Mouse (Mus musculus): ENCODE measurements around the gene Nol6. TPM values are rescaled to one million over a fixed set of nuclear protein-coding genes. Genes with fewer than 3 reads are reported as not detected.
"Not testable (repeated sequence)": the region's sequence is repeated elsewhere in the genome, so short reads cannot be mapped to it uniquely, and the experiment has no call there.

Nol6 gene
- total RNA-seq, 4 experiments from 2014 or later = 16.4 to 20.9 (median 17.8) TPM

DNA sequence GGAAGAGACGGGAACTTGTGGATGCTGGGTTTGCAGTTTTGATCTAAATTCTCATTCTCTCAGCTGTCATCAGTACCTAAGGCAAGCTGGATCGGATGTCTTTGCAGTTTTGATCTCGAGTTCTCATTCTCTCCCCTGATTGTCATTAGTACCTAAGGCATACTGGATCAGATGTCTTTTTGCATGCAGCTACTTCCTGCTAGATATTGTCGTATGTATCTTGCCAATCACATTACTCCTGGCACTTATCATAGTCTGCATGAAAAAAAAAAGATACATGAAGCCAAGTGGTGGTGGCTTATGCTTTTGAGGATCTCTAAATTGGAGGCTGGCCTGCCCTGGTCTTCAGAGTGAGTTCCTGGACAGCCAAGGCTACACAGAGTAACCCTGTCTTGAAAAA lies 39.4 kb downstream of the Nol6 start:
- DNase-seq (ENCODE audit: low spot score in 2 of 2) = no peak

DNA sequence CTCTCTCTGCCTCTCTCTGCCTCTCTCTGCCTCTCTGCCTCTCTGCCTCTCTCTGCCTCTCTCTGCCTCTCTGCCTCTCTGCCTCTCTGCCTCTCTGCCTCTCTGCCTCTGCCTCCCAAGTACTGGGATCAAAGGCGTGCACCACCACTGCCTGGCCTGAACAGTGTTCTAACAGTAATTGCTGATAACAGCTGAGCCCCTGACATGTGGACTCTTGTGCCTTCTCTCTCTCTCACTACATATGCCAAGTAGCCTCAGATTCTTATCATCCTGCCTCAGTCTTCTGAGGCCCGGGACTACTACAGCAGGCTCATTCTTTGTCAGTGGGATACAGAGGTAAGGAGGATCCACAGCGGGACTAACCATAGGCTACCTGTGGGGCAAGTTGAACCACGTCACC lies 41.5 kb downstream of the Nol6 start:
- DNase-seq (ENCODE audit: low spot score in 2 of 2) = not testable (repeated sequence)

DNA sequence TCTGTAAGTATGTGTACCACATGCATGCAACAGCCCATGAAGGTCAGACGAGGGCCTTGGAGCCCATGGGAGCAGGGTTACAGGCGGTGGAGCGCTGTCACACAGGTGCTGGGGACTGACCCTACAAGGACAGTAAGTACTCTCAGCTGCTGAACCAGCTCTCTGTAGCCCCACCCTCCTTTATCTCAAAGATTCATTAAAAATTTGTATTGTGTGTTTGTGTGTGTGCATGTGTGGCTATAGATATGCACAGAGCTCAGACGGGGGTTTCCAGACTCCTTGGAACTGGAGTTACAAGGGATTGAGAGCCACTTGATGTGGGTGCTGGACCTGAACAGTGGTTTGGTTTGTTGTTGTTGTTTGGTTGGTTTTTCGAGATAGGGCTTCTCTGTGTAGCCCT lies 42.5 kb downstream of the Nol6 start:
- no peak for DNase-seq (ENCODE audit: low spot score in 2 of 2)

DNA sequence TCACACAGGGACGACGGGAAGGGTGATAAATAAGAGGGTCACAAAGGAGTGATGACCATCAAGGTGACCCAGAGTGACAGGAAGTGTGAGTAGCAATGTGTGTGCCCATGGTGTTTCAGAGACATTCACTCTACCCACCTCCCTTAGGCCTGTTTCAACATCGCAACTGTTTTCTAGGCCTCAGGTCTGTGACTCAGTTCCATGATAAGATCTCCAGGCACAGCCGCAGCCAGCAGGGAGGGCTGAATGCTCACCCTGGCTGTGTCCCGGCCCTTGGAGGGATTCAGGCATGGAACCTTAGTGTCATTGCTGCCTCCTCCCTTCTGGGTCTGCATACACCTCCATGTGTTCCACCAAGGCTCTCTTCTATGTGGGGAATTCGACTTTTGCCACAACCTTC lies 45.5 kb downstream of the Nol6 start:
- no peak for DNase-seq (ENCODE audit: low spot score in 2 of 2)

DNA sequence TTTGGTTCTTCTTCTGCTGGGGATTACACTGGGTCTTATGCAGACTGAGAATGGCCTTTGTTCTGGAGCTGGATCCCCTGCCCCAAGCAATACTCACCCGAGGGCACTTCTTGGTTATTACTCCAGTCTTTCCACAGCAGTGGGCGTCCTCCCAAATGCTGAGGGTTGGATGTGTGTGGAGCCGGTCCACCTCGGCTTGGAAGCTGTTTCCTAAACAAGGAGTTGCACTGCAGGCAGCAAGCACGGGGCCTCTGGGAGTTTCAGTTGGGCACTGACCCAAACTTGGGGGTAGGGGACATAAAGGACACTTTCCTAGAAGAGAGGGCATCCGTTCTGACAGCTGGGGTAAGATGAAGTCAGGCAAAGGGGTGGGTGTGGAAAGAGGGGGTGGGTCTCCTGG lies 49.8 kb downstream of the Nol6 start:
- no peak for DNase-seq (ENCODE audit: low spot score in 2 of 2)

DNA sequence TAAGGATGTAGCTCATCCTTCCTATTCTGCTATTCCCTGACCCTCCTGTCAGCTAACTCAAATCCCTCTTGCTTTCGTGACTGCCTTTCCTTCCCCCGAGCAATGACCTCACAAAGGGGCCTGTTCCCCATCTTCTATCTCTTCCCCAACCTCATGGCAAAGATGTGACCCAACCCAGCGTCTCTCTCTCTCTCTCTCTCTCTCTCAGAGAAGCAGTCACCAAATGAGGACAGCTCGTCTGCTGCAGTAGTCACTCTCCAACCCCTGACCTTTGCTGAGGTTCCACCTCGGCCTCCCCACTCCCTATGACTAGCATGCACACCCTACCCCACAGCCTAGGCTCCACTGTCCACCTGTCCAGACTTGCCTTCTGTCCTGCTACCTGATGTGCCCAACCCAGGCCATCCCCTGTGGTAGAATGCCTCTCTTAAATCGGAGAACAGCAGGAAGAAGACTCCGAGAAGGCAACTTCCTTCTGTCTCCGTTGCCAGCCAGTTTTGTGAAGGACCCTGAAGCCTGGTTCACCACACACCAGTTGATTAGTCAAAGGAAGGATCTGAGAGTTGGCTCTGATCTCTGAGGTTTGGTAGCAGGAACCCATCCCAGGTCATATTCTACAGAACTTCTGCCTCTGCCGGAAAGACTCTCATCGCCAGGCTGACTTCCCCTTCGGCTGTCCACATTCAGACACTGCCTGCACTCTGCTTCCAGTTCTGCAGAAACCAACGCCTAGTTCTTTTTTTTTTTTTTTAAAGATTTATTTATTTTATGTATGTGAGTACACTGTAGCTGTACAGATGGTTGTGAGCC lies 51.0 kb downstream of the Nol6 start:
- DNase-seq (ENCODE audit: low spot score in 2 of 2) = no peak

DNA sequence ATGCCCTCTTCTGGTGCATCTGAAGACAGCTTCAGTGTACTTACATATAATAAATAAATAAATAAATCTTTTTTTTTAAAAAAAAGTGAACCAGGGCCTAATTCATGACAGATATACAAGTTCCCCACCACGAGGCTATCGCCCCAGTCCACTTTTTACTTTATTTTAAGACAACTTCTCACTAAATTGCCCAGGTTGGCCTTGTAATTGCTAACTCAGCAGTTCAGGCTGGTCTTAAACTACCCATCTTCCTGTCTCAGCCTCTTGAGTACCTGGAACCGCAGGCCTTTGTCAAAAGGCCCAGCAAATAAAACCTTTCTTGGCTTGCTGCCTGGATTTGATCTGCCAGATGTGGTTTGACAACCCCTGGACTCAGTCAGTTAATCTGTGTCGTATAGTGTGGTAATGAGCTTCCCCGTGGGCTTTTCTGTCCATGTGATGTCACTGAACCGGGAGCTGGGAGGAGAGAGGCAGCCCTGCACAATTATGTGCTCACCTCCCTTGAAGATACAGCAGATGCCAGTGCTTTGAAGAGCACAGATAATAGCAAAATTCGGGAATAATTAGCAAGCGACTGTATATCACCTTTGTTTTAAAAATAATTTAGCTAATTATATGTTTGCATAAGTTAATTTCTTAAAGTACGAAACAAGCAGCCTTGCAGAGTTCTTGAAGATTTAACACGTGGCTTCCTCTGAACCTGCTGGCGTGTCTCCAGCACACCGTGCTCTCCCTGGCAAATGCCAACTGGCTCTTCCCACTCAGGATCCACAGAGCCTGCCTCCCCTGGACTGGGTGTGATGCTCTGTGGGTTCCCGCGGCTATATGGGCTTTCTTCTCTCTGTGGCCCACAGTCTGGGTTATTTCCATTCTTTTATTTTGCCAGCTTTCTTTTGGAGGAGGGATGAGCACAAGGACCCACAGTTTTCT lies 52.5 kb downstream of the Nol6 start:
- DNase-seq (ENCODE audit: low spot score in 2 of 2) = no peak

DNA sequence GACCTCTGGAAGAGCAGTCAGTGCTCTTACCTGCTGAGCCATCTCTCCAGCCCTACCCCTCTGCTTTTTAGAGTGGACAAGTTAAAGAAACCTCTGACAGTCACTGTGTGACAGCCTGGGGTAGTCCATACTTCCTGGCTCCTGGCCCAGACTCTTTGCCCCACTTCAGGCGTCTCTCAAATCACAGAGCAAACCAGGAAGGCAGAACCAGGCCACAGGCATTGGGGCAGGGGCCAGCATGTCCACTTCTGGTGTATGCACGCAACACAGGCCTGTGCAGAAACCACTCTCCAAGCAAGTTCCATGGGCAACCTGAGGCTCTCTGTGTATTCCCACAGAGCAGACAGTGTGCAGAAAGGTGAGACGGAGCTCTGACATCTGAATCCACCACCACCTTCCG lies 59.1 kb downstream of the Nol6 start:
- DNase-seq (ENCODE audit: low spot score in 2 of 2) = no peak

Other genes starting within 250 kb of the Nol6 start
- not detected for gene Spink4, start 204.4 kb downstream of the Nol6 start, total RNA-seq (2022)
- 100 to 1,000 TPM; 229 to 241 (median 229) TPM for gene Bag1, start 176.2 kb downstream of the Nol6 start, total RNA-seq (2022)
- gene Chmp5, start 176.0 kb downstream of the Nol6 start, total RNA-seq (2022) = 10 to 100 TPM; 20.6 to 21.7 (median 21.3) TPM
- 10 to 100 TPM; 19.9 to 22.8 (median 22.3) TPM for gene Nfx1, start 153.5 kb downstream of the Nol6 start, total RNA-seq (2022)
- gene Aqp7, start 76.3 kb downstream of the Nol6 start, total RNA-seq (2022) = 1 to 10 TPM; 5.4 to 9.4 (median 7.2) TPM
- not detected for gene Aqp3, start 26.3 kb downstream of the Nol6 start, total RNA-seq (2022)
- gene Ube2r2, start 11.3 kb upstream of the Nol6 start, total RNA-seq (2022) = 100 to 1,000 TPM; 178 to 274 (median 231) TPM
- gene Ubap2, start 150.7 kb upstream of the Nol6 start, total RNA-seq (2022) = 10 to 100 TPM; 72.8 to 87.2 (median 82.4) TPM
- 10 to 100 TPM; 27.4 to 30.4 (median 28.7) TPM for gene Dcaf12, start 190.4 kb upstream of the Nol6 start, total RNA-seq (2022)
- 10 to 100 TPM; 36.8 to 54.6 (median 42.7) TPM for gene Ubap1, start 224.5 kb upstream of the Nol6 start, total RNA-seq (2022)